Mouse (Mus musculus) spleen, postnatal 36 days (tissue): Measurements from ENCODE around the gene Cpvl.

Source experiments
- DNase-seq, 2 experiments: peaks; one replicate each; pipeline ENCODE4 v3.0.0; 2022; ENCODE audit warnings: low spot score in 2 of 2, mixed read lengths in 1 of 2

Cpvl gene

GRCm38 (mm10) chr6:53937143-53938134 is 41.0 kb downstream of the Cpvl start:
- DNase-seq, result no peak

DNA sequence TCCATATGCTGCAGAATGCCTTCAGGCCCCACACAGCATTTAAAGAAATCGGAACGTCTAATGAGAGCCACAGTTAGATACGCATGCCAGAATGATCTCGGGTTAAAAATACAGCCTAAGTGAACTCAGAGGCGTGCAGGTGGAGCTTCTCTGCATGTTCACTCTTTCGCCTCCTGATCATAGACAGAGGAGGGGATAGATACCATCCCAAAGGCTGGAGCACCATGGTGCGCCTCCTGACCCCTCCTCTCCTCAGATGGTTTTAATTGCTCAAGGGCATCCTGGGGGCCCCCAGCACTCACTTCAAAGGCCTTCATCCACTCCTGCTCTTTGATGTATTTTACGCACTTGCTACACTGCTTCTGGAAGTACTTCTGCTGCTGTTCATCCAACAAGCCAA is 46.9 kb downstream of the Cpvl start:
- no peak for DNase-seq

GRCm38 (mm10) chr6:53929858-53930257 is 48.6 kb downstream of the Cpvl start:
- no peak for DNase-seq

DNA sequence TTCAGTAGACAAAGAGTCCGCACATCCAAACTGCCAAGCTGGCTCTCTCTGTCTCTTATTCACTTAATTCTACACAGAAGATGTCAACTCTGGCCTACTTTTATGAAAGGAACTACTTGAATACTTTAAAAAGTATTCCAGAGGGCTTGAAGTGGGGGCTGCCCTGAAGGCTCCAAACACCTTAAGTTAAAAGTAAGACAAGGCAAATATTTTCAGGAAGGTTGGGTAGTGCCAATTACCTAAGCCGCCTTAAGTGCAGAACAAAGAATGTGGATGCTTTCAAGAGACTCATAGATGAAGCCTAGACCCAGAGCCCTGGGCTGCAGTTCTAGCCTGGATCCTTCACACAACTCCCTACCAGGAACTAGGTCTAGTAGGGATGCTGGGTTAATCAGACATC is 52.3 kb downstream of the Cpvl start:
- DNase-seq, result no peak

- DNase-seq, result no peak
Measured at GRCm38 (mm10) chr6:53925192-53925591, 53.3 kb downstream of the Cpvl start.

DNA sequence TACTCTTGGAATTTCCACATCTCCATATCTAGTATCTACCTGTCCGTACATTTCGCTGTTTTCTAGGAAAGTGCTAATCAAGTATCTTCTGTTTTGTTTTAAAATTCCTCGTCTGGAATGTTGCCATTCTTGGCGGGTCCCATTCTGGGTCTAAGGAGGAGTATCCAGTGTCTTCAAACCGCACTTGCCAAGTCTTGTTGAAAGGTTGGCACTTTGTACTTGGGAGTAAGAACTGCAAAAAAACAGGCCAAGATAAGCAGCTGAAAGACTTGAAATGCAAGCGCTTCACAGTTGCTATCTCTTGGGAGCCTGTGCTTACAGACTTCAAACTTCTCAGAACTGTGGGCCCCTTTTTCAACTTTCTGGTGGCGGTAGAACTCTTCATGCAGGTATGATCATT is 58.4 kb downstream of the Cpvl start:
- no peak for DNase-seq

GRCm38 (mm10) chr6:53917026-53917558 is 61.4 kb downstream of the Cpvl start:
- DNase-seq, result no peak

DNA sequence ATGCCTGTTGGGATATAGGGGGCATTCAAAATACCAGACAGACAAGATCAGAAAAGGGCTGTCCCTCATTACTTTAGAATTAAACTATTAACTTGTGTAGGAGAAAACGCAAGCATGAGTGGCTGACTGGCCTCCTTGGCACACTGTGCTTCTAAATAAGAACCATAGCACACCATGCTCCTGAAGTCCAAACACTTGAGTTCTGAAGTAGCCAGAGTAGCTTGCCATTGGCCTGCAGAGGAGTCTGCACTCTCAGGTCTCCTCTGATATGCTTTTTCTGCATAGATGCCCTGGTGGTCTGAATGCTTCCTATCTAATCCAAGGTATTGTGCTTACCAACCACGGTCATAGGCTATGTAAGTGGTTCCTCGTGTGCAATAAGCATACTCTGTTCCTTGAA is 63.1 kb downstream of the Cpvl start:
- DNase-seq, result no peak

DNA sequence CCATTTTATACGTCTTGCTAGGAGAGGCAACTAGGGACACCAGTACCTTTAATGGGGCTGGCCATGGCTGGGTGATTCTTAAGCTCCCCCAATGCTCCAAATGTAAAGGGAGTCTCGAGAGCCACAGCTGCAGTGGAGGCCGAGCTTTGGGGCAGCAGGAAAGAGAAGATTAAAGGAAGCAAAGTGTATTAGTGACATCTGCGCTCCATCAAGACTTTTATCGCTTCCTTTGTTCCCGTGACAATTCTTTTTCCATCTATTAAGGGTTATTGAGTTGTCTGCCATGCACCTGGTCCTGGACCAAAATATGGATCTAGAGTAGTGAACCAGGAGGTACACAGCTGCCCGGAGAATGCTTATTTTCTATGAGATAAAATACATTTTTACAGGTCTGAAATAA is 65.3 kb downstream of the Cpvl start:
- DNase-seq, result no peak

GRCm38 (mm10) chr6:53912112-53912782 is 66.2 kb downstream of the Cpvl start:
- DNase-seq, result no peak

- DNase-seq, result no peak
Measured at GRCm38 (mm10) chr6:53909986-53910385, 68.5 kb downstream of the Cpvl start.

GRCm38 (mm10) chr6:53909446-53909845 is 69.0 kb downstream of the Cpvl start:
- no peak for DNase-seq

DNA sequence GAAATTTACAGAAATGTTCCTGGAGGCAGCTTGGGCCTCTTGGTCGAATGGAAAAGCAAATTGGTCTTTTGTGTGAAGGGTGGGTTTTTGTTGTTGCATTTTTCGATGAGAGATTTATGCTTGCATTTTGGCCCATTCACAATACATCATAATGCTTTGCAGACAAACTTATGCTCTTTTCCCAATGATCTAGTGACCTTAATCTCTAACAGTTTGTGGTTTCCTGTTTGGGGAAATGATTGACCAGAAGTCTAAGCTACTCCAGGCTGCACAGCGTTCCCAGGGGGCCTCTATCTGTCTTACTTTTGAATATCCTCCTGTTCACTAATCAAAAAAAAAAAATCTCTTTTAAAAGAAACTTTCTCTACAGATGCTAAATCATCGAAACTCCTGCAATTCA is 71.6 kb downstream of the Cpvl start:
- DNase-seq, result no peak

DNA sequence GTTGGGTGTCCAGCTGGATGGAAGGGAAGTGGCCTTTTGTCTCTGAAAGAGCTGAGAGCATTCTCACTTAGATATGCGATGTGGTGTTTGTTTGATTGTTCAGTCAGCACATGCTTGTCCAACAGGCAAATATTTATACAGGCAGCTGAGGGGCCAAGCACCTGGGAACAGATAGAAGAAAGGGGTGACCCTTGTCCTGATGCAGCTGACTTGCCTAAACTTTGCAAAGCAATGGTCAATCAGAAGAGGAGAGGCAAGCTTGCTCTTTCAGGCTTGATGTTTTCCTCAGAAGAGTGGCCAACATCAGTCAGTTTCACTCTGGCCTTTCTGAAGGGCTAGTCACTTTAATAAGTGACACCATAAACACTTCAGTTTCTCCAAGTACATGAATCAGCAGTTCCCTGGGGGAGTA is 72.4 kb downstream of the Cpvl start:
- DNase-seq, result no peak

DNA sequence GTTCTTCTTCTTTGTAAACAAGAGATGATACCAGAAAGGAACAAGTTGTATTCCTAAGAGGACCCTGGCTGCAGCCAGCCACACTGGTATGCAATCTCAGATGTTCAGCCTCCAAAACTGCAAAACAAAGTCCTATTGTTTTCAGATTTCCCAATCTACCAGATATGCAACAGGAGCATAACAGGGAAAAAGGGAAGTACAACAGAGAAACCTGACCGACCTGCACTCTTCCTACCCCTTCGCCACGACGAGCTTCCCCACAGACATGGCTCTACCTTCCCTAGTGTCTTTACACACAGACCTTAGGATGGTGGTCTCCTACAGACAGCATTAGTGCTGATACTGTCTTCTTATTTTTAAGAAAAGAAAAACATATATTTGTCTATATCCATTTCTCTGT is 72.9 kb downstream of the Cpvl start:
- DNase-seq, result no peak

- no peak for DNase-seq
Measured at GRCm38 (mm10) chr6:53904703-53905395, 73.6 kb downstream of the Cpvl start.

GRCm38 (mm10) chr6:53904186-53904585 is 74.3 kb downstream of the Cpvl start:
- DNase-seq, result no peak

GRCm38 (mm10) chr6:53901741-53902140 is 76.7 kb downstream of the Cpvl start:
- no peak for DNase-seq

DNA sequence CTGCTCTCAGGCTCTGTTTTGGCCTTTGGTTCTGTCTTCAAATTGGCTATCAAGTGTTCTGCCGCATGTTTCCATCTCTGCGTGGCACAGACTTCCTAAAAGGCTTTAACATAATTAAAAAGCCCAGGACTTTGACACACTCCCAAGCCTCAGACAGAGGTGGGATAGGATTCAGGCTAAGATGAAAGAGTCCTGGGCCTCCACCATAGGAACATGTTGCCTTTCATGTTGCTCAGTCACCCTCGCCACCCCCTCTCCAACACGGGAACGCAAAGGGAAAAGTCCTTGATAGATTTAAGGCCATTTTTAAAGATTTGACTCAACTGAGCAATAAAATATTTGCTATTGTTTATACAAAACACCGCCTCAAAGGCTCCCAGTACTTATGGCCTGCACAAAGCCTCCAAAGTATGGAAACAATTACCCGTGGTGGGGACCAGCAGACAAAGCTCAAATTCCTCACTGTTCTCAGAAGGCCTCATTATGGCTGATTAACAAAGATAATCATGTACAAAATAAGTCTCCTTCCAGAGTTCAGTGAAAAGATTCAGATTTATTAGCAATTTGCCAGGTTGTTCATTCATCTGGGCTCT is 80.5 kb downstream of the Cpvl start:
- no peak for DNase-seq

- DNase-seq, result no peak
Measured at GRCm38 (mm10) chr6:53897126-53897525, 81.3 kb downstream of the Cpvl start.

- DNase-seq, result no peak
Measured at GRCm38 (mm10) chr6:53893731-53894130, 84.7 kb downstream of the Cpvl start.

DNA sequence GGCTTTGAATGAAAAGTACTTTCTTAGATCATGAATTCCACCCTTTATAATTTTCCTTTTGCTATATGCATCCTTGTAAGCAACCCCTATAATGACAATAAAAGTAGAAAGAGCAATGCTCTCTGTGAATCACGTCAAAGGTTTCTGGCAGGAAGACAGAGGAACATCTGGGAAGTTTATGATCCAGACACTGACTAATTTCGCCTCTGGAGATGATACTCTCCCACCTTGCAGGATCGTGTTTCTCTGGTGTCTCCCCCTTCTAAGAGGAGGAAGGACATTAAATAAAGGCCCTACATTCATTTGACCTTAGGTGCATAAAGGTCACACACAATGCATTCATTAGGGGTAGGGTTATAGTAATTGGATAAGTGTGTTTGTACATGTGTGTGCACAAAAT is 87.4 kb downstream of the Cpvl start:
- DNase-seq, result no peak
